Mouse (Mus musculus) olfactory bulb, adult 2 months (tissue): ENCODE measurements around the gene Lrrc56.
"Not testable (repeated sequence)": the region's sequence is repeated elsewhere in the genome, so short reads cannot be mapped to it uniquely, and the experiment has no call there.

Source experiments
- CTCF ChIP-seq: fragments of 200-500 bp; IDR thresholded peaks from 2 replicates; pipeline ENCODE4 v1.5.1; 2012; ENCODE audit warnings: low read depth, mild to moderate bottlenecking, low read length, moderate library complexity; ENCODE audit not compliant: insufficient read depth
- POLR2A ChIP-seq: fragments of 200-500 bp; IDR thresholded peaks from 2 replicates; pipeline ENCODE4 v1.6.1; 2012; ENCODE audit warnings: mild to moderate bottlenecking, low read depth, low read length, moderate library complexity; ENCODE audit not compliant: insufficient read depth

DNA sequence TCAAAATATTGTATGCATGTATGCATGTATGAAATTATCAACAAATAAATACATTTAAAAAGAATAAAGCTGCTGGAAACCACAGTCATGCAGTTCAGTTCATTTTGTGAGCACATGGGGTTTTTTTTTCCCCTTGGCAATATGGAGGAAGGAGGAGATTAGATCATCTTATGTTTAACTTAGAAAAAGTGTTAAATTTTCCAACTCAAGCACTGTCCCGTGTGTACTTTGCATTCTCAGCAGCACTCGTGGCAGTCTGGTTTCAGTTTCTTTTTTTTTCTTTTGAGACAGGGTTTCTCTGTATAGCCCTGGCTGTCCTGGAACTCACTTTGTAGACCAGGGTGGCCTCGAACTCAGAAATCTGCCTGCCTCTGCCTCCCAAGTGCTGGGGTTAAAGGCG lies 56.5 kb downstream of the Lrrc56 start:
- TF ChIP-seq CTCF, POLR2A: not testable (repeated sequence)
